Mouse (Mus musculus) bone marrow, adult 2 months (tissue): ENCODE results near the gene Zfp507.

Source experiments
- CTCF ChIP-seq: fragments of 200-500 bp; IDR thresholded peaks from 2 replicates; pipeline ENCODE4 v1.5.1; 2011; ENCODE audit warnings: low read length, control low read depth; ENCODE audit not compliant: control insufficient read depth, insufficient read depth
- POLR2A ChIP-seq: fragments of 200-500 bp; IDR thresholded peaks from 2 replicates; pipeline ENCODE4 v1.6.1; 2011; ENCODE audit warnings: low read depth, mild to moderate bottlenecking, control low read depth, low read length, borderline replicate concordance; ENCODE audit not compliant: control insufficient read depth

DNA sequence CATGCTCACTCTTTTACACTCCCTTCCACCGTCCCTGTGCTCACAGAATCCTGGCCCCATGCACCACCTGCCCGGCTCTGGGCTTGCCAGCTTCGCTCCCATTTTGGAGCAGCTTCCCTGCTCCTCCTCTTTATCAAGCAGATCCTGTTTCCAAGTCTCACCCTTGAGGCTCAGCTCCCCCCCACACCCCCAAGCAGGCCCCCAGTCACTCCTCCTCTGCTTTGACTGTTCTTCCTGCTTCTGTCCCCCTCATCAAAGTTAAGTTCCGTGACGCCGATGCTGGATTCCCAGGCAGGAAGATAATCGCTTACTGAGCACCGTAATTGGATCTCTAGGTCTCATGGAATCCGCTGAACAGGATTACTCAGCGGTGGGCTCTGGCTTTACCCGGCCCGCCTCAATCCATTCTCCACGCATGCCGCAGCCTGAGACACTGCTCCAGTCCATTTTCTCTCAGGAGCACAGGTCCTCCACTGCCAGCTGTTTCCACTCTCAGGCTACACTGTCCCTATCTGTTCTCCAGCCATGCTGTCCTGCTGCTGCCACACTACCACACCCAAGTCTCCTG lies 55.3 kb downstream of the Zfp507 start:
- no peak for TF ChIP-seq POLR2A
- TF ChIP-seq CTCF, result no peak
